ENCODE assay signal across 13 mouse cellular contexts in genomic region chr11:114536616-114537493, GRCm38 (mm10).
DNase-seq lines count a peak whose midpoint lies in the region; ATAC-seq lines count a peak whose summit lies in the region.
"Had no signal": no experiment of that assay in that cellular context is flagged by ENCODE, and none has a peak within 500 bp of the region (broad histone marks: within the 10 kb centered on the region; RNA-seq: fewer than 3 reads in every experiment).

No protein-coding gene starts in this region.

- H3K4me1 ChIP-seq in forebrain, embryonic 10.5 days: peaks cover 28% of the 10 kb centered on the region
- peaks cover 14% of the 10 kb centered on the region for H3K4me1 ChIP-seq in hindbrain, embryonic 16.5 days (ENCODE audit: control insufficient read depth, insufficient read depth, low read depth, low read length)
- H3K4me1 ChIP-seq in neural tube, embryonic 12.5 days: peaks cover 19% of the 10 kb centered on the region

- H3K9ac ChIP-seq in hindbrain, embryonic 16.5 days (ENCODE audit: low read depth, low read length): peak overlapping the region; percentile 51
- H3K9ac ChIP-seq in neural tube, embryonic 12.5 days: no peak overlapping the region

- ATAC-seq in hindbrain, embryonic 16.5 days: peak; percentile 71
- peak; percentile 64 for ATAC-seq in neural tube, embryonic 12.5 days (ENCODE audit: low FRiP score, low read depth)
- no peak for ATAC-seq in CD4-positive, CD25-positive, alpha-beta regulatory T cell, adult 4 months
- ATAC-seq: lung, postnatal 0 days had no signal

- no peaks in the 10 kb centered on the region for H3K36me3 ChIP-seq in forebrain, embryonic 10.5 days (replicated peaks)
- H3K36me3 ChIP-seq in hindbrain, embryonic 16.5 days (ENCODE audit: control insufficient read depth, insufficient read depth, low read length): no peaks in the 10 kb centered on the region
- no peaks in the 10 kb centered on the region for H3K36me3 ChIP-seq in neural tube, embryonic 12.5 days

- H3K4me3 ChIP-seq in forebrain, embryonic 10.5 days: no peak overlapping the region
- no peak overlapping the region for H3K4me3 ChIP-seq in hindbrain, embryonic 16.5 days (ENCODE audit: low read length)
- H3K4me3 ChIP-seq in neural tube, embryonic 12.5 days: no peak overlapping the region

- peaks cover 20% of the 10 kb centered on the region for H3K27me3 ChIP-seq in forebrain, embryonic 10.5 days (ENCODE audit: poor library complexity, severe bottlenecking)
- H3K27me3 ChIP-seq in hindbrain, embryonic 16.5 days (replicated peaks; ENCODE audit: control insufficient read depth, insufficient read depth, low read length): no peaks in the 10 kb centered on the region
- H3K27me3 ChIP-seq in neural tube, embryonic 12.5 days (replicated peaks): no peaks in the 10 kb centered on the region

- 19% methylated on average over 13 of the region's 13 CpGs for WGBS in forebrain, embryonic 10.5 days
- WGBS in hindbrain, embryonic 16.5 days: 10% methylated on average over 13 of the region's 13 CpGs
- WGBS in neural tube, embryonic 12.5 days: 20% methylated on average over 13 of the region's 13 CpGs

- peak overlapping the region; percentile 73 for H3K27ac ChIP-seq in forebrain, embryonic 10.5 days
- H3K27ac ChIP-seq in hindbrain, embryonic 16.5 days (ENCODE audit: low read depth, low read length): peak overlapping the region; percentile 41; the same call in 1 of the 2 replicates
- H3K27ac ChIP-seq in neural tube, embryonic 12.5 days: no peak overlapping the region
- H3K27ac ChIP-seq: kidney, postnatal 0 days had no signal

- H3K4me2 ChIP-seq in hindbrain, embryonic 16.5 days (ENCODE audit: low read length): 0 out of 2 replicates have a peak overlapping the region, but pooled peaks have one; percentile 18
- peak overlapping the region; percentile 18; the same call in 1 of the 2 replicates for H3K4me2 ChIP-seq in neural tube, embryonic 12.5 days (replicated peaks)

- peaks cover 10% of the 10 kb centered on the region; the same call in 1 of the 2 replicates for H3K9me3 ChIP-seq in forebrain, embryonic 10.5 days
- H3K9me3 ChIP-seq in hindbrain, embryonic 16.5 days (ENCODE audit: control insufficient read depth, low read length): peaks cover 5% of the 10 kb centered on the region; the same call in 1 of the 2 replicates
- 0 out of 2 replicates have a peak, but pooled peaks cover 8% of the 10 kb centered on the region for H3K9me3 ChIP-seq in neural tube, embryonic 12.5 days

- DNase-seq in layer of hippocampus, postnatal 10 days (ENCODE audit: low spot score in 2 of 2): peak; percentile 72 to 80
- DNase-seq in layer of hippocampus, adult 9-11 months: no peak
- no peak for DNase-seq in forebrain, embryonic 10.5 days (ENCODE audit: extremely low spot score, low spot score)
- no peak for DNase-seq in adrenal gland, postnatal 25 days
- DNase-seq in urinary bladder, adult 18-20 months (ENCODE audit: low spot score in 2 of 2): no peak
- DNase-seq: adrenal gland, postnatal 36 days; cerebellum, adult 9-11 months; thymus, postnatal 4 days had no signal

Comparison
In these comparisons a context has a peak if more than half of its experiments do, and no peak if none do; other contexts are left out.
1. DNase-seq: peak in layer of hippocampus, postnatal 10 days (2 of 2); none in layer of hippocampus, adult 9-11 months (single experiment), forebrain, embryonic 10.5 days (single experiment), adrenal gland, postnatal 25 days (single experiment) and urinary bladder, adult 18-20 months (0 of 2).